In genomic region chr1:193702707-193703419, GRCm38 (mm10) we compare ENCODE assay signal across 8 mouse cellular contexts.
DNase-seq lines count a peak whose midpoint lies in the region; ATAC-seq and TF ChIP-seq lines count a peak whose summit lies in the region.

No protein-coding gene starts in this region.

- TF ChIP-seq POLR2A in testis, adult 2 months (IDR thresholded peaks at IDR 0.05; ENCODE audit: control insufficient read depth, low read depth, low read length) = no peak

- no peaks in the 10 kb centered on the region for H3K36me3 ChIP-seq in limb, embryonic 12.5 days
- H3K36me3 ChIP-seq in midbrain, embryonic 16.5 days (ENCODE audit: control insufficient read depth, insufficient read depth, low read length) = no peaks in the 10 kb centered on the region
- no peaks in the 10 kb centered on the region for H3K36me3 ChIP-seq in testis, adult 2 months (ENCODE audit: control insufficient read depth, insufficient read depth, low read length)

- no peak overlapping the region for H3K27ac ChIP-seq in limb, embryonic 12.5 days
- H3K27ac ChIP-seq in midbrain, embryonic 16.5 days (ENCODE audit: low read length) = no peak overlapping the region
- no peak overlapping the region for H3K27ac ChIP-seq in testis, adult 2 months (ENCODE audit: control insufficient read depth, insufficient read depth, low read depth, low read length)

- DNase-seq in urinary bladder, adult 2 months (ENCODE audit: low spot score) = peak; percentile 26
- no peak for DNase-seq in urinary bladder, postnatal 10 days (ENCODE audit: low spot score)
- peak; percentile 50 for DNase-seq in cerebellum, adult 9-11 months
- peak; percentile 67 for DNase-seq in induced T-regulatory cell, adult 2 months (ENCODE audit: low read depth)

- H3K4me1 ChIP-seq in limb, embryonic 12.5 days (replicated peaks) = peaks cover 3% of the 10 kb centered on the region; the same call in 1 of the 2 replicates
- peaks cover 5% of the 10 kb centered on the region for H3K4me1 ChIP-seq in midbrain, embryonic 16.5 days (ENCODE audit: control insufficient read depth, insufficient read depth, low read length)
- H3K4me1 ChIP-seq in testis, adult 2 months (ENCODE audit: control insufficient read depth, insufficient read depth, low read length) = no peaks in the 10 kb centered on the region

- ATAC-seq in frontal cortex, adult (ENCODE audit: low TSS enrichment) = peak; percentile 40; the same call in 1 of the 2 replicates
- no peak for ATAC-seq in limb, embryonic 12.5 days (ENCODE audit: insufficient number of reproducible peaks, insufficient read depth, low FRiP score, low TSS enrichment, low read depth)
- ATAC-seq in midbrain, embryonic 16.5 days = 0 out of 2 replicates have a peak, but pooled peaks have one; percentile 20

- H3K27me3 ChIP-seq in limb, embryonic 12.5 days = no peaks in the 10 kb centered on the region; the same call in 1 of the 2 replicates
- H3K27me3 ChIP-seq in midbrain, embryonic 16.5 days (ENCODE audit: control insufficient read depth, insufficient read depth, low read depth, low read length) = no peaks in the 10 kb centered on the region
- no peaks in the 10 kb centered on the region for H3K27me3 ChIP-seq in testis, adult 2 months (ENCODE audit: control insufficient read depth, insufficient read depth, low read length)

- no peak overlapping the region for H3K9ac ChIP-seq in limb, embryonic 12.5 days (replicated peaks)
- peak overlapping the region; percentile 16; the same call in 1 of the 2 replicates for H3K9ac ChIP-seq in midbrain, embryonic 16.5 days (ENCODE audit: low read depth, low read length)

- WGBS in limb, embryonic 12.5 days = 29% methylated on average over 15 of the region's 15 CpGs
- WGBS in midbrain, embryonic 16.5 days = 10% methylated on average over 15 of the region's 15 CpGs

- TF ChIP-seq CTCF in testis, adult 2 months (IDR thresholded peaks at IDR 0.05; ENCODE audit: control insufficient read depth, insufficient read depth, insufficient replicate concordance, low read depth, low read length) = peak; percentile 42; the same call in 1 of the 2 replicates

- H3K9me3 ChIP-seq in limb, embryonic 12.5 days = no peaks in the 10 kb centered on the region
- no peaks in the 10 kb centered on the region for H3K9me3 ChIP-seq in midbrain, embryonic 16.5 days (replicated peaks; ENCODE audit: control insufficient read depth, low read length, poor library complexity, severe bottlenecking)

- no peak overlapping the region for H3K4me3 ChIP-seq in limb, embryonic 12.5 days (replicated peaks)
- peak overlapping the region; percentile 14; the same call in 1 of the 2 replicates for H3K4me3 ChIP-seq in midbrain, embryonic 16.5 days (ENCODE audit: low read depth, low read length)
- no peak overlapping the region for H3K4me3 ChIP-seq in testis, adult 2 months (ENCODE audit: control insufficient read depth, low read depth, low read length)

- H3K4me2 ChIP-seq in limb, embryonic 12.5 days = peak overlapping the region; percentile 31; the same call in 1 of the 2 replicates
- peak overlapping the region; percentile 48 for H3K4me2 ChIP-seq in midbrain, embryonic 16.5 days (ENCODE audit: low read length)
